Mouse (Mus musculus) small intestine, adult 2 months (tissue): ENCODE results near the gene Rnf135. TPM values are rescaled to one million over a fixed set of nuclear protein-coding genes. Genes with fewer than 3 reads are reported as not detected.
A peak's percentile ranks its signal among the peaks of the same experiment; 100 is the strongest.
"Not testable (repeated sequence)": the region's sequence is repeated elsewhere in the genome, so short reads cannot be mapped to it uniquely, and the experiment has no call there.

Source experiments
- H3K27ac ChIP-seq: fragments of 200-500 bp; 2 replicates; pipeline ENCODE4 v1.5.1; 2012; ENCODE audit warnings: low read depth, low read length, control low read depth, inconsistent platforms; ENCODE audit not compliant: insufficient read depth
- H3K27me3 ChIP-seq: fragments of 200-500 bp; 2 replicates; pipeline ENCODE4 v1.6.1; 2012; ENCODE audit warnings: mild to moderate bottlenecking, moderate library complexity, low read length, inconsistent platforms; ENCODE audit not compliant: control insufficient read depth, insufficient read depth
- H3K36me3 ChIP-seq: fragments of 200-500 bp; 2 replicates; pipeline ENCODE4 v1.6.1; 2012; ENCODE audit warnings: mild to moderate bottlenecking, low read length, control low read depth, inconsistent platforms; ENCODE audit not compliant: control insufficient read depth, insufficient read depth
- H3K4me1 ChIP-seq: fragments of 200-500 bp; 2 replicates; pipeline ENCODE4 v1.6.1; 2012; ENCODE audit warnings: low read length, inconsistent platforms, mixed read lengths; ENCODE audit not compliant: control insufficient read depth, insufficient read depth, insufficient read length
- H3K4me3 ChIP-seq: fragments of 200-500 bp; 2 replicates; pipeline ENCODE4 v1.5.1; 2012; ENCODE audit warnings: low read depth, mild to moderate bottlenecking, control low read depth, inconsistent platforms, low read length, moderate library complexity
- CTCF ChIP-seq: fragments of 200-500 bp; IDR thresholded peaks from 2 replicates; pipeline ENCODE4 v1.5.1; 2012; ENCODE audit warnings: low read depth, mild to moderate bottlenecking, control low read depth, inconsistent platforms, low read length, moderate library complexity, mixed read lengths; ENCODE audit not compliant: insufficient replicate concordance, insufficient read length; ENCODE audit errors: extremely low read depth
- POLR2A ChIP-seq: fragments of 200-500 bp; IDR thresholded peaks from 2 replicates; pipeline ENCODE4 v1.6.1; 2012; ENCODE audit warnings: low read depth, mild to moderate bottlenecking, control low read depth, inconsistent platforms, low read length, moderate library complexity
- WGBS: fragments of 180-500 bp; shearing (Covaris S2); methylation state at CpG from one replicate; pipeline ENCODE4 v1.1.7; 2018; 5-methylcytosine and 5-hydroxymethylcytosine counted together
- polyA plus RNA-seq: library from polyadenylated mRNA; depleted of rRNA; stranded (reverse); fragments of >200 nt; gene quantifications from 2 replicates; pipeline ENCODE4 v1.2.3, GENCODE M21; 2012

Gene Rnf135
- polyA plus RNA-seq, 1 experiment: 5.9 TPM

DNA sequence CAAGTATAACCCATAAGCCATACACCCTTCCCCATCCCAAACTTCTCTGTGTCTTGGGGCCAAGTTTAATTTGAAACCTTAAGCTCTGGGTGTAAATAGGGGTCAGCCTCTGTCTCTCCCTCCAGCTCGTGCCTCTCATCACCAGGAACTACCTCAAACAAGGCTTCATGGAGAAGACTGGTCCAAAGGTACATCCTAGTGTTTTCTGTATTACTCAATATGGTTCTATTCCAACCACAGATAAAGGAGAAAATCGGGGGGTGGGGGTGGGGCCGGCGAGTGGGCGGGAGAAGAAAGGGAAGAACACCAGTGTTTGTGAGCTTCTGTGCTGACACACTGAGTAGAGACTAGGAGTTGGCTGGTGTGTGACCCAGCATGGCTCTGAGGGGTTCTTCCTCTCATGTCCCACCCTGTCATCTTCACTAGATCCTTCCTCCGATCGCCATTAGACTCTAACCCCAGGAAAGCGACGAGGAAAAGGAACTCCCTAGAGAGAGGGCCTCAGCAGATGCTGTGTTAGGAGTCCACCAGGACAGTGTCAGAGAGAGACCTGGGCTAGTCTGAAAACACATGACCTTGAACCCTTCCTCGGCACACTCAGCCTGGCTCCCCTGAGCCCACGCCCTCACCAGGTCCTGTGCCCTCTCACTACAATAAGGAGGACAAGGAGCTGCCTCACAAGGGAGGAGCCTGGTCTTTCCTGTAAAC, 9.5 kb upstream of the Rnf135 start:
- no peak for TF ChIP-seq POLR2A
- TF ChIP-seq CTCF: no peak
- Histone ChIP-seq H3K27ac (no peak overlapping the region), H3K27me3 (no peaks in the 10 kb centered on the region), H3K4me3 (no peak overlapping the region), H3K4me1 (peaks cover 24% of the 10 kb centered on the region), H3K36me3 (peaks cover 31% of the 10 kb centered on the region)
- WGBS: 63% methylated on average over 11 of the region's 11 CpGs

GRCm38 (mm10) chr11:80176911-80177895, 6.4 kb upstream of the Rnf135 start:
- WGBS: 80% methylated on average over 11 of the region's 11 CpGs
- H3K27me3 ChIP-seq: no peaks in the 10 kb centered on the region
- TF ChIP-seq POLR2A (no peak), CTCF (no peak)
- peaks cover 10% of the 10 kb centered on the region; the same call in 1 of the 2 replicates for H3K4me1 ChIP-seq
- H3K36me3 ChIP-seq: peaks cover 25% of the 10 kb centered on the region
- H3K4me3 ChIP-seq: no peak overlapping the region
- 0 out of 2 replicates have a peak overlapping the region, but pooled peaks have one; percentile 12 for H3K27ac ChIP-seq

DNA sequence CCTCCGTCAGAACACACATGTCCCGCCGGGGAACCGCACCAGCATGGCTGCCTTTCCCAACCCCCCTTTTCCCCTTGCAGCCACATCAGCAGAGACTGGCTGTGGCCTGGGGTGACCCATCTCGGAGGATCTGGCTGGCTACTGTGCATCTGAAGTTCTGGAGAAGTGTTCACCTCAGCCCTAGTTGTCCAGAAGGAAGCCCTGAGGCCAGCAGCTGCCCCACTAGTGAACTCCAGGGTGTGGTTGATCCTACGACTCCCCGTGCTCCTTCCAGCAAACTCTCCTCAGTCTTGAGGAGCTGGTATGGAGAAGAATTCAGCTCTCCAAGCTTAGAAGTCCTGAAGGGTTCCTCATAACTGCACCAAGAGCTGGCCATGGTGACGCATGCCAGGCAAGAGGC, 5.3 kb upstream of the Rnf135 start:
- TF ChIP-seq POLR2A: no peak
- no peak for TF ChIP-seq CTCF
- WGBS: 80% methylated on average over 8 of the region's 8 CpGs
- peaks cover 23% of the 10 kb centered on the region for H3K36me3 ChIP-seq
- peaks cover 5% of the 10 kb centered on the region; the same call in 1 of the 2 replicates for H3K4me1 ChIP-seq
- no peak overlapping the region for H3K4me3 ChIP-seq
- H3K27ac ChIP-seq: no peak overlapping the region
- no peaks in the 10 kb centered on the region for H3K27me3 ChIP-seq

- H3K27ac ChIP-seq: no peak overlapping the region
- no peaks in the 10 kb centered on the region for H3K27me3 ChIP-seq
- TF ChIP-seq CTCF: no peak
- no peak for TF ChIP-seq POLR2A
- H3K4me3 ChIP-seq: no peak overlapping the region
- no peaks in the 10 kb centered on the region for H3K4me1 ChIP-seq
- 64% methylated on average over 5 of the region's 5 CpGs for WGBS
- peaks cover 18% of the 10 kb centered on the region for H3K36me3 ChIP-seq
Measured at GRCm38 (mm10) chr11:80181021-80181749, 2.5 kb upstream of the Rnf135 start.

DNA sequence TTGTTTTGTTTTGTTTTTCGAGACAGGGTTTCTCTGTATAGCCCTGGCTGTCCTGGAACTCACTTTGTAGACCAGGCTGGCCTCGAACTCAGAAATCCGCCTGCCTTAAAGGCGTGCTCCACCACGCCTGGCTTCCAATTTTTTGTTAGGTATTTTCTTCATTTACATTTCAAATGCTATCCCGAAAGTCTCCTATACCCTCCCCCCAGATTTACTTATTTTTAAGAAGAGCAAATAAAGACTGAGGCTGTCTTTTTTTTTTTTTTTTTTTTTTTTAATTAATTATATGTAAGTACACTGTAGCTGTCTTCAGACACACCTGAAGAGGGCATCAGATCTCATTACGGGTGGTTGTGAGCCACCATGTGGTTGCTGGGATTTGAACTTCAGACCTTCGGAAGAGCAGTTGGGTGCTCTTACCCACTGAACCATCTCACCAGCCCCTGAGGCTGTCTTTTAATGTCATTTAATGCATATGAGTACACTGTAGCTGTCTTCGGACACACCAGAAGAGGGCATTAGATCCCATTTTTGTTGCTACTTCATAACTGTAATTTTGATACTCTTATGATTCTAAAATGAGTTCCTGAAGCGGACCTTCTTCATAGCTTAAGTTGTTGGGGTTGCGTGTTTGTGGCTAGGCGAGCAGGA, 472 bp upstream of the Rnf135 start:
- WGBS: 38% methylated on average over 12 of the region's 12 CpGs
- Histone ChIP-seq H3K27ac (peak overlapping the region; percentile 54; the same call in 1 of the 2 replicates), H3K4me3 (peak overlapping the region; percentile 69)
- H3K36me3 ChIP-seq, H3K27me3 ChIP-seq, H3K4me1 ChIP-seq: not testable (repeated sequence)

GRCm38 (mm10) chr11:80184531-80185071, 950 bp downstream of the Rnf135 start:
- Histone ChIP-seq H3K27me3 (no peaks in the 10 kb centered on the region), H3K4me3 (peak overlapping the region; percentile 69; the same call in 1 of the 2 replicates), H3K27ac (0 out of 2 replicates have a peak overlapping the region, but pooled peaks have one; percentile 12), H3K4me1 (no peaks in the 10 kb centered on the region), H3K36me3 (peaks cover 2% of the 10 kb centered on the region; the same call in 1 of the 2 replicates)
- TF ChIP-seq CTCF (no peak), POLR2A (no peak)
- 50% methylated on average over 6 of the region's 6 CpGs for WGBS

- not testable (repeated sequence) for H3K27me3 ChIP-seq, H3K4me1 ChIP-seq, H3K36me3 ChIP-seq
- H3K27ac ChIP-seq: 0 out of 2 replicates have a peak overlapping the region, but pooled peaks have one; percentile 16
- H3K4me3 ChIP-seq: peak overlapping the region; percentile 7; the same call in 1 of the 2 replicates
- 58% methylated on average over 5 of the region's 5 CpGs for WGBS
Measured at GRCm38 (mm10) chr11:80185441-80185976, 1.9 kb downstream of the Rnf135 start.
